ENCODE assay signal across 16 mouse cellular contexts in genomic region chr10:79943471-79943901, GRCm38 (mm10). TPM values are rescaled to one million over a fixed set of nuclear protein-coding genes. Genes with fewer than 3 reads are reported as not detected.
DNase-seq lines count a peak whose midpoint lies in the region; ATAC-seq and TF ChIP-seq lines count a peak whose summit lies in the region.
"Had no signal": no experiment of that assay in that cellular context is flagged by ENCODE, and none has a peak within 500 bp of the region (broad histone marks: within the 10 kb centered on the region; RNA-seq: fewer than 3 reads in every experiment).

No protein-coding gene starts in this region.

- TF ChIP-seq CTCF in intestine, postnatal 0 days (IDR thresholded peaks at IDR 0.05; ENCODE audit: low read depth), result no peak

- no peaks in the 10 kb centered on the region for H3K27me3 ChIP-seq in heart, embryonic 13.5 days (replicated peaks)
- H3K27me3 ChIP-seq in lung, embryonic 15.5 days, result no peaks in the 10 kb centered on the region
- H3K27me3 ChIP-seq in intestine, postnatal 0 days (replicated peaks; ENCODE audit: control insufficient read depth, insufficient read depth, low read length), result no peaks in the 10 kb centered on the region
- H3K27me3 ChIP-seq in stomach, embryonic 14.5 days (ENCODE audit: control insufficient read depth, insufficient read depth, low read length), result no peaks in the 10 kb centered on the region
- H3K27me3 ChIP-seq: neural tube, embryonic 15.5 days had no signal

- 72% methylated on average over 8 of the region's 9 CpGs for WGBS in heart, embryonic 13.5 days
- 63% methylated on average over 9 of the region's 9 CpGs for WGBS in lung, embryonic 15.5 days
- 33% methylated on average over 9 of the region's 9 CpGs for WGBS in intestine, postnatal 0 days
- WGBS in stomach, embryonic 14.5 days, result 54% methylated on average over 9 of the region's 9 CpGs

- 0 out of 2 replicates have a peak overlapping the region, but pooled peaks have one; percentile 15 for H3K27ac ChIP-seq in heart, embryonic 13.5 days (replicated peaks)
- H3K27ac ChIP-seq in lung, embryonic 15.5 days, result peak overlapping the region; percentile 43
- H3K27ac ChIP-seq in intestine, postnatal 0 days (ENCODE audit: low read depth, low read length), result peak overlapping the region; percentile 88
- peak overlapping the region; percentile 55; the same call in 1 of the 2 replicates for H3K27ac ChIP-seq in stomach, embryonic 14.5 days (ENCODE audit: low read length)
- H3K27ac ChIP-seq: neural tube, embryonic 15.5 days had no signal

- H3K36me3 ChIP-seq in heart, embryonic 13.5 days, result peaks cover 32% of the 10 kb centered on the region
- H3K36me3 ChIP-seq in lung, embryonic 15.5 days, result peaks cover 10% of the 10 kb centered on the region; the same call in 1 of the 2 replicates
- H3K36me3 ChIP-seq in intestine, postnatal 0 days (ENCODE audit: control insufficient read depth, insufficient read depth), result peaks cover 30% of the 10 kb centered on the region
- peaks cover 13% of the 10 kb centered on the region; the same call in 1 of the 2 replicates for H3K36me3 ChIP-seq in stomach, embryonic 14.5 days (ENCODE audit: control insufficient read depth, insufficient read depth, low read length)

- H3K4me2 ChIP-seq in heart, embryonic 13.5 days, result peak overlapping the region; percentile 50
- no peak overlapping the region for H3K4me2 ChIP-seq in lung, embryonic 15.5 days
- H3K4me2 ChIP-seq in intestine, postnatal 0 days (replicated peaks; ENCODE audit: low read depth), result peak overlapping the region; percentile 64
- no peak overlapping the region for H3K4me2 ChIP-seq in stomach, embryonic 14.5 days (replicated peaks; ENCODE audit: low read depth, low read length)
- H3K4me2 ChIP-seq: neural tube, embryonic 15.5 days had no signal

- no peak for ATAC-seq in heart, embryonic 13.5 days (ENCODE audit: extremely low read depth, insufficient number of reproducible peaks, low FRiP score, low TSS enrichment)
- no peak for ATAC-seq in lung, embryonic 15.5 days (ENCODE audit: borderline replicate concordance, extremely low read depth, low FRiP score, low TSS enrichment)
- ATAC-seq in intestine, postnatal 0 days, result peak; percentile 87
- peak; percentile 71 for ATAC-seq in stomach, embryonic 14.5 days (ENCODE audit: insufficient number of reproducible peaks, insufficient read depth, low FRiP score, low read depth)
- ATAC-seq: lung, postnatal 0 days had no signal

- no peaks in the 10 kb centered on the region for H3K9me3 ChIP-seq in heart, embryonic 13.5 days
- no peaks in the 10 kb centered on the region for H3K9me3 ChIP-seq in lung, embryonic 15.5 days
- no peaks in the 10 kb centered on the region for H3K9me3 ChIP-seq in intestine, postnatal 0 days (ENCODE audit: control insufficient read depth)
- H3K9me3 ChIP-seq in stomach, embryonic 14.5 days (ENCODE audit: control insufficient read depth, low read depth, low read length), result no peaks in the 10 kb centered on the region
- H3K9me3 ChIP-seq: neural tube, embryonic 15.5 days had no signal

- peaks cover 73% of the 10 kb centered on the region for H3K4me1 ChIP-seq in heart, embryonic 13.5 days
- H3K4me1 ChIP-seq in lung, embryonic 15.5 days, result peaks cover 43% of the 10 kb centered on the region
- peaks cover 33% of the 10 kb centered on the region for H3K4me1 ChIP-seq in intestine, postnatal 0 days (replicated peaks; ENCODE audit: control insufficient read depth, insufficient read depth, low read length)
- H3K4me1 ChIP-seq in stomach, embryonic 14.5 days (ENCODE audit: control insufficient read depth, insufficient read depth, low read length), result peaks cover 25% of the 10 kb centered on the region; the same call in 1 of the 2 replicates

- DNase-seq in heart, adult 11 months, result no peak
- DNase-seq in lung, adult 18-20 months, result no peak
- DNase-seq in left cerebral cortex, postnatal 10 days (ENCODE audit: extremely low spot score in 1 of 2, low spot score in 2 of 2), result no peak
- DNase-seq in right cerebral cortex, postnatal 4 days, result no peak
- DNase-seq: cerebellum, postnatal 25 days; layer of hippocampus, postnatal 36 days; midbrain, embryonic 14.5 days; right cerebral cortex, adult 18-20 months; thymus, postnatal 4 days had no signal

- intact Hi-C loops in left cerebral cortex, postnatal 10 days (cut with DNase I), result no loop called here

- 0 out of 2 replicates have a peak overlapping the region, but pooled peaks have one; percentile 3 for H3K4me3 ChIP-seq in heart, embryonic 13.5 days
- no peak overlapping the region for H3K4me3 ChIP-seq in lung, embryonic 15.5 days
- peak overlapping the region; percentile 21; the same call in 1 of the 2 replicates for H3K4me3 ChIP-seq in intestine, postnatal 0 days (ENCODE audit: low read depth, low read length)
- no peak overlapping the region for H3K4me3 ChIP-seq in stomach, embryonic 14.5 days (ENCODE audit: low read depth, low read length)
- H3K4me3 ChIP-seq: neural tube, embryonic 15.5 days had no signal

- H3K9ac ChIP-seq in heart, embryonic 13.5 days, result peak overlapping the region; percentile 50; the same call in 1 of the 2 replicates
- H3K9ac ChIP-seq in lung, embryonic 15.5 days, result no peak overlapping the region
- H3K9ac ChIP-seq in intestine, postnatal 0 days (ENCODE audit: low read depth, low read length), result no peak overlapping the region
- H3K9ac ChIP-seq in stomach, embryonic 14.5 days (replicated peaks; ENCODE audit: low read depth, low read length), result no peak overlapping the region
- H3K9ac ChIP-seq: neural tube, embryonic 15.5 days had no signal

RNA-seq across cellular contexts. Expression of gene Wdr18, which starts 16.5 kb away (rescaled TPM):
- polyA plus RNA-seq in heart, embryonic 13.5 days (2015; fragmentation: Nextera tagmentation; extraction: Ambion mirVana), result 72.4 and 80.9 TPM in 2 replicates
- polyA plus RNA-seq in lung, embryonic 15.5 days (2015; fragmentation: Nextera tagmentation; extraction: Ambion mirVana), result 95.1 and 96.2 TPM in 2 replicates
- polyA plus RNA-seq in intestine, postnatal 0 days (2015; fragmentation: Nextera tagmentation; extraction: Ambion mirVana), result 41.9 and 44.0 TPM in 2 replicates
- 97.2 and 107 TPM in 2 replicates for polyA plus RNA-seq in stomach, embryonic 14.5 days (2014; fragmentation: Nextera tagmentation; extraction: Ambion mirVana)
- 10 to 100 TPM; 46.2 to 49.9 TPM for total RNA-seq in left cerebral cortex, postnatal 10 days (2021)

RNA-seq across cellular contexts. Expression of gene Arid3a, which starts 16.6 kb away (rescaled TPM):
- 3.4 and 4.2 TPM in 2 replicates for polyA plus RNA-seq in heart, embryonic 13.5 days (2015; fragmentation: Nextera tagmentation; extraction: Ambion mirVana)
- 4.8 and 6.0 TPM in 2 replicates for polyA plus RNA-seq in lung, embryonic 15.5 days (2015; fragmentation: Nextera tagmentation; extraction: Ambion mirVana)
- 8.7 and 13.2 TPM in 2 replicates for polyA plus RNA-seq in intestine, postnatal 0 days (2015; fragmentation: Nextera tagmentation; extraction: Ambion mirVana)
- 12.7 and 14.0 TPM in 2 replicates for polyA plus RNA-seq in stomach, embryonic 14.5 days (2014; fragmentation: Nextera tagmentation; extraction: Ambion mirVana)
- 1 to 10 TPM; 6.0 to 7.1 TPM for total RNA-seq in left cerebral cortex, postnatal 10 days (2021)

RNA-seq across cellular contexts. Expression of gene R3hdm4, which starts 22.5 kb away (rescaled TPM):
- polyA plus RNA-seq in heart, embryonic 13.5 days (2015; fragmentation: Nextera tagmentation; extraction: Ambion mirVana), result 95.6 and 100 TPM in 2 replicates
- polyA plus RNA-seq in lung, embryonic 15.5 days (2015; fragmentation: Nextera tagmentation; extraction: Ambion mirVana), result 143 and 152 TPM in 2 replicates
- 62.0 and 62.8 TPM in 2 replicates for polyA plus RNA-seq in intestine, postnatal 0 days (2015; fragmentation: Nextera tagmentation; extraction: Ambion mirVana)
- polyA plus RNA-seq in stomach, embryonic 14.5 days (2014; fragmentation: Nextera tagmentation; extraction: Ambion mirVana), result 143 and 151 TPM in 2 replicates
- 100 to 1,000 TPM; 389 to 406 TPM for total RNA-seq in left cerebral cortex, postnatal 10 days (2021)

RNA-seq across cellular contexts. Expression of gene Kiss1r, which starts 26.7 kb away (rescaled TPM):
- 0.60 and 0.67 TPM in 2 replicates for polyA plus RNA-seq in heart, embryonic 13.5 days (2015; fragmentation: Nextera tagmentation; extraction: Ambion mirVana)
- polyA plus RNA-seq in lung, embryonic 15.5 days (2015; fragmentation: Nextera tagmentation; extraction: Ambion mirVana), result 0.59 and 0.87 TPM in 2 replicates
- 0.21 and 0.47 TPM in 2 replicates for polyA plus RNA-seq in intestine, postnatal 0 days (2015; fragmentation: Nextera tagmentation; extraction: Ambion mirVana)
- polyA plus RNA-seq in stomach, embryonic 14.5 days (2014; fragmentation: Nextera tagmentation; extraction: Ambion mirVana), result 0.81 and 1.0 TPM in 2 replicates
- 1 to 10 TPM; 6.8 to 8.4 TPM for total RNA-seq in left cerebral cortex, postnatal 10 days (2021)

RNA-seq across cellular contexts. Expression of gene Grin3b, which starts 27.0 kb away (rescaled TPM):
- polyA plus RNA-seq in heart, embryonic 13.5 days (2015; fragmentation: Nextera tagmentation; extraction: Ambion mirVana), result 0.09 and 0.11 TPM in 2 replicates
- 0.34 and 0.45 TPM in 2 replicates for polyA plus RNA-seq in lung, embryonic 15.5 days (2015; fragmentation: Nextera tagmentation; extraction: Ambion mirVana)
- 0.08 and 0.17 TPM in 2 replicates for polyA plus RNA-seq in intestine, postnatal 0 days (2015; fragmentation: Nextera tagmentation; extraction: Ambion mirVana)
- polyA plus RNA-seq in stomach, embryonic 14.5 days (2014; fragmentation: Nextera tagmentation; extraction: Ambion mirVana), result 0.32 and 0.36 TPM in 2 replicates
- total RNA-seq in left cerebral cortex, postnatal 10 days (2021), result under 1 TPM; 0.24 to 0.28 TPM
- total RNA-seq: hematopoietic stem cell, adult 5-6 weeks had no signal

Comparison
In these comparisons a context has a peak if more than half of its experiments do, and no peak if none do; other contexts are left out.
1. ATAC-seq: peak in intestine, postnatal 0 days (single experiment) and stomach, embryonic 14.5 days (single experiment); none in heart, embryonic 13.5 days (single experiment) and lung, embryonic 15.5 days (single experiment).
2. H3K27ac ChIP-seq: peak in every context shown above with its lines; median percentile 88 in intestine, postnatal 0 days; 55 in stomach, embryonic 14.5 days; 43 in lung, embryonic 15.5 days; 15 in heart, embryonic 13.5 days.
3. H3K4me2 ChIP-seq: peak in heart, embryonic 13.5 days (single experiment) and intestine, postnatal 0 days (single experiment); none in lung, embryonic 15.5 days (single experiment) and stomach, embryonic 14.5 days (single experiment).
4. H3K4me3 ChIP-seq: peak in heart, embryonic 13.5 days (single experiment) and intestine, postnatal 0 days (single experiment); none in lung, embryonic 15.5 days (single experiment) and stomach, embryonic 14.5 days (single experiment).